ENCODE assay signal across 8 mouse cellular contexts in genomic region chr2:145610796-145611705, GRCm38 (mm10).
DNase-seq lines count a peak whose midpoint lies in the region; ATAC-seq and TF ChIP-seq lines count a peak whose summit lies in the region.
"Had no signal": no experiment of that assay in that cellular context is flagged by ENCODE, and none has a peak within 500 bp of the region (broad histone marks: within the 10 kb centered on the region; RNA-seq: fewer than 3 reads in every experiment).

No protein-coding gene starts in this region.

- no peak overlapping the region for H3K27ac ChIP-seq in midbrain, embryonic 11.5 days (ENCODE audit: low read depth, low read length)
- H3K27ac ChIP-seq in midbrain, embryonic 13.5 days, result no peak overlapping the region
- H3K27ac ChIP-seq in limb, embryonic 14.5 days (replicated peaks; ENCODE audit: low read depth, low read length), result no peak overlapping the region
- H3K27ac ChIP-seq: neural tube, embryonic 13.5 days had no signal

- ATAC-seq in midbrain, embryonic 11.5 days (ENCODE audit: low FRiP score), result peak; percentile 56; the same call in 1 of the 2 replicates
- ATAC-seq in midbrain, embryonic 13.5 days, result no peak
- ATAC-seq in limb, embryonic 14.5 days (ENCODE audit: low FRiP score, low read depth), result no peak

- H3K9me3 ChIP-seq in midbrain, embryonic 11.5 days (ENCODE audit: control insufficient read depth, low read length), result no peaks in the 10 kb centered on the region
- no peaks in the 10 kb centered on the region for H3K9me3 ChIP-seq in midbrain, embryonic 13.5 days
- H3K9me3 ChIP-seq in limb, embryonic 14.5 days (ENCODE audit: control insufficient read depth, low read length), result no peaks in the 10 kb centered on the region
- H3K9me3 ChIP-seq: neural tube, embryonic 13.5 days had no signal

- no peak overlapping the region for H3K4me3 ChIP-seq in midbrain, embryonic 11.5 days (ENCODE audit: low read depth, low read length)
- no peak overlapping the region for H3K4me3 ChIP-seq in midbrain, embryonic 13.5 days (replicated peaks)
- no peak overlapping the region for H3K4me3 ChIP-seq in limb, embryonic 14.5 days (replicated peaks; ENCODE audit: low read length)
- H3K4me3 ChIP-seq: neural tube, embryonic 13.5 days had no signal

- no peak overlapping the region for H3K4me2 ChIP-seq in midbrain, embryonic 11.5 days
- no peak overlapping the region for H3K4me2 ChIP-seq in midbrain, embryonic 13.5 days (replicated peaks)
- no peak overlapping the region for H3K4me2 ChIP-seq in limb, embryonic 14.5 days (replicated peaks; ENCODE audit: low read depth, low read length, severe bottlenecking)
- H3K4me2 ChIP-seq: neural tube, embryonic 13.5 days had no signal

- no peaks in the 10 kb centered on the region for H3K27me3 ChIP-seq in midbrain, embryonic 11.5 days (ENCODE audit: control insufficient read depth, insufficient read depth, low read length)
- H3K27me3 ChIP-seq in midbrain, embryonic 13.5 days, result no peaks in the 10 kb centered on the region
- H3K27me3 ChIP-seq in limb, embryonic 14.5 days (ENCODE audit: control insufficient read depth, insufficient read depth, low read length), result no peaks in the 10 kb centered on the region
- H3K27me3 ChIP-seq: neural tube, embryonic 13.5 days had no signal

- H3K36me3 ChIP-seq in midbrain, embryonic 11.5 days (ENCODE audit: control insufficient read depth, insufficient read depth, low read length), result no peaks in the 10 kb centered on the region
- H3K36me3 ChIP-seq in midbrain, embryonic 13.5 days, result no peaks in the 10 kb centered on the region
- no peaks in the 10 kb centered on the region for H3K36me3 ChIP-seq in limb, embryonic 14.5 days (ENCODE audit: control insufficient read depth, insufficient read depth, low read length)
- H3K36me3 ChIP-seq: neural tube, embryonic 13.5 days had no signal

- no peaks in the 10 kb centered on the region for H3K4me1 ChIP-seq in midbrain, embryonic 11.5 days (ENCODE audit: control insufficient read depth, insufficient read depth, low read length)
- peaks cover 6% of the 10 kb centered on the region; the same call in 1 of the 2 replicates for H3K4me1 ChIP-seq in midbrain, embryonic 13.5 days (replicated peaks)
- H3K4me1 ChIP-seq in limb, embryonic 14.5 days (ENCODE audit: control insufficient read depth, insufficient read depth, low read length), result peaks cover 11% of the 10 kb centered on the region
- H3K4me1 ChIP-seq: neural tube, embryonic 13.5 days had no signal

- TF ChIP-seq POLR2A in limb, embryonic 14.5 days (IDR thresholded peaks at IDR 0.05; ENCODE audit: borderline replicate concordance, extremely low read depth, insufficient read depth, insufficient read length), result no peak

- 43% methylated on average over 15 of the region's 15 CpGs for WGBS in midbrain, embryonic 11.5 days
- 41% methylated on average over 15 of the region's 15 CpGs for WGBS in midbrain, embryonic 13.5 days
- 42% methylated on average over 15 of the region's 15 CpGs for WGBS in limb, embryonic 14.5 days

- peak; percentile 94 for DNase-seq in midbrain, embryonic 11.5 days (ENCODE audit: low spot score, missing footprints)
- DNase-seq in ZHBTc4 (ENCODE audit: low read depth, low spot score), result peak; percentile 60
- peak; percentile 49 to 61 for DNase-seq in cerebellum, postnatal 14 days
- peak; percentile 21 to 48 for DNase-seq in heart, postnatal 36 days
- peak; percentile 76 for DNase-seq in limb, embryonic 14.5 days (ENCODE audit: low spot score)
- peak; percentile 78 for DNase-seq in retina, embryonic 14.5 days (ENCODE audit: low spot score)

- H3K9ac ChIP-seq in midbrain, embryonic 11.5 days (ENCODE audit: low read length), result no peak overlapping the region
- H3K9ac ChIP-seq in midbrain, embryonic 13.5 days (replicated peaks), result no peak overlapping the region
- no peak overlapping the region for H3K9ac ChIP-seq in limb, embryonic 14.5 days (ENCODE audit: low read depth, low read length, severe bottlenecking)
- H3K9ac ChIP-seq: neural tube, embryonic 13.5 days had no signal

- intact Hi-C loops in heart, postnatal 36 days (cut with DNase I), result no loop called here

Comparison
In these comparisons a context has a peak if more than half of its experiments do, and no peak if none do; other contexts are left out.
1. DNase-seq: peak in every context shown above with its lines; median percentile 94 in midbrain, embryonic 11.5 days; 78 in retina, embryonic 14.5 days; 76 in limb, embryonic 14.5 days; 60 in ZHBTc4; 55 in cerebellum, postnatal 14 days; 34 in heart, postnatal 36 days.